Mouse (Mus musculus) MEL (cell line): Measurements from ENCODE around the gene Rlim. TPM values are rescaled to one million over a fixed set of nuclear protein-coding genes. Genes with fewer than 3 reads are reported as not detected.
A peak's percentile ranks its signal among the peaks of the same experiment; 100 is the strongest.

Experiments used
- DNase-seq: peaks from one replicate; pipeline ENCODE4 v3.0.0; 2011; ENCODE audit warnings: low read depth, low spot score
- H3K27ac ChIP-seq: 2 replicates; pipeline ENCODE4 v1.5.1; 2012; ENCODE audit warnings: low read depth, mild to moderate bottlenecking, control low read depth, low read length, moderate library complexity; ENCODE audit not compliant: control insufficient read depth
- H3K27me3 ChIP-seq, 2 experiments: fragments of 150-350 bp in 1 of 2; sonication (generic) in 1 of 2; 2 replicates each; pipeline ENCODE4 v1.6.1; 2012; ENCODE audit warnings: low read length in 2 of 2, mild to moderate bottlenecking in 2 of 2, improper control_type of control experiment in 1 of 2, moderate library complexity in 1 of 2; ENCODE audit not compliant: insufficient read depth in 2 of 2, control insufficient read depth in 1 of 2
- H3K36me3 ChIP-seq, 2 experiments: 2 replicates each; pipeline ENCODE4 v1.6.1; 2012 to 2014; ENCODE audit warnings: low read length in 2 of 2, improper control_type of control experiment in 1 of 2, inconsistent platforms in 1 of 2, mild to moderate bottlenecking in 1 of 2; ENCODE audit not compliant: insufficient read depth in 2 of 2, control insufficient read depth in 1 of 2
- H3K4me1 ChIP-seq, 2 experiments: fragments of 150-350 bp in 1 of 2; sonication (generic) in 1 of 2; 2 replicates each; pipeline ENCODE4 v1.6.1; 2012; ENCODE audit warnings: low read length in 2 of 2, improper control_type of control experiment in 1 of 2, mild to moderate bottlenecking in 1 of 2; ENCODE audit not compliant: insufficient read depth in 2 of 2, control insufficient read depth in 1 of 2
- H3K4me3 ChIP-seq, 2 experiments: fragments of 150-350 bp in 1 of 2; sonication (generic) in 1 of 2; 2 replicates each; pipeline ENCODE4 v1.5.1; 2012; ENCODE audit warnings: low read depth in 2 of 2, low read length in 2 of 2, mild to moderate bottlenecking in 2 of 2, moderate library complexity in 2 of 2, control low read depth in 1 of 2, improper control_type of control experiment in 1 of 2; ENCODE audit not compliant: control insufficient read depth in 1 of 2, insufficient read depth in 1 of 2
- H3K79me2 ChIP-seq: 2 replicates; pipeline ENCODE4 v1.6.1; 2012; ENCODE audit warnings: mild to moderate bottlenecking, low read length, moderate library complexity; ENCODE audit not compliant: control insufficient read depth, poor library complexity, insufficient read depth
- H3K9ac ChIP-seq: 2 replicates; pipeline ENCODE4 v1.6.1; 2012; ENCODE audit warnings: low read depth, mild to moderate bottlenecking, control low read depth, low read length, moderate library complexity; ENCODE audit not compliant: control insufficient read depth, poor library complexity, severe bottlenecking
- H3K9me3 ChIP-seq: fragments of 150-350 bp; sonication (generic); replicated peaks from 2 replicates; pipeline ENCODE4 v1.6.1; 2012; ENCODE audit warnings: mild to moderate bottlenecking, low read length, improper control_type of control experiment, moderate library complexity; ENCODE audit not compliant: insufficient read depth
- CHD2 ChIP-seq: IDR thresholded peaks from 2 replicates; pipeline ENCODE4 v1.6.1; 2011; ENCODE audit warnings: low read length, improper control_type of control experiment
- CTCF ChIP-seq, 3 experiments: IDR thresholded peaks in 2 of 3; conservative IDR thresholded peaks in 1 of 3; 2 replicates each; pipeline ENCODE4 v1.5.1; 2011 to 2012; ENCODE audit warnings: low read length in 3 of 3, low read depth in 2 of 3, mild to moderate bottlenecking in 2 of 3, improper control_type of control experiment in 1 of 3, inconsistent platforms in 1 of 3, mixed read lengths in 1 of 3, moderate library complexity in 1 of 3; ENCODE audit not compliant: control insufficient read depth in 1 of 3, insufficient read depth in 1 of 3, poor library complexity in 1 of 3, severe bottlenecking in 1 of 3
- E2F4 ChIP-seq: IDR thresholded peaks from 2 replicates; pipeline ENCODE4 v1.6.1; 2011; ENCODE audit warnings: low read depth, low read length, improper control_type of control experiment, borderline replicate concordance
- GATA1 ChIP-seq: IDR thresholded peaks from 2 replicates; pipeline ENCODE4 v1.6.1; 2011; ENCODE audit warnings: low read depth, low read length, improper control_type of control experiment
- MAFK ChIP-seq: IDR thresholded peaks from 2 replicates; pipeline ENCODE4 v1.6.1; 2011; ENCODE audit warnings: low read depth, mild to moderate bottlenecking, low read length, improper control_type of control experiment, borderline replicate concordance
- MAX ChIP-seq: IDR thresholded peaks from 2 replicates; pipeline ENCODE4 v1.6.1; 2011; ENCODE audit warnings: low read length, improper control_type of control experiment
- MEF2A ChIP-seq: IDR thresholded peaks from 2 replicates; pipeline ENCODE4 v1.6.1; 2014; ENCODE audit warnings: low read depth, mild to moderate bottlenecking, inconsistent platforms, low read length, improper control_type of control experiment; ENCODE audit not compliant: poor library complexity, insufficient replicate concordance, severe bottlenecking; ENCODE audit errors: extremely low read depth
- POLR2AphosphoS2 ChIP-seq: IDR thresholded peaks from 2 replicates; pipeline ENCODE4 v1.6.1; 2011; ENCODE audit warnings: low read length, improper control_type of control experiment
- RAD21 ChIP-seq: IDR thresholded peaks from 2 replicates; pipeline ENCODE4 v1.6.1; 2011; ENCODE audit warnings: mild to moderate bottlenecking, low read depth, low read length, improper control_type of control experiment
- RCOR1 ChIP-seq: IDR thresholded peaks from 2 replicates; pipeline ENCODE4 v1.6.1; 2012; ENCODE audit warnings: low read depth, mild to moderate bottlenecking, inconsistent platforms, low read length, improper control_type of control experiment
- SMC3 ChIP-seq: IDR thresholded peaks from 2 replicates; pipeline ENCODE4 v1.6.1; 2011; ENCODE audit warnings: low read depth, low read length, improper control_type of control experiment
- TBP ChIP-seq: IDR thresholded peaks from 2 replicates; pipeline ENCODE4 v1.8.0; 2011; ENCODE audit warnings: low read depth, low read length, improper control_type of control experiment
- TCF12 ChIP-seq: IDR thresholded peaks from 2 replicates; pipeline ENCODE4 v1.6.1; 2014; ENCODE audit warnings: low read depth, mild to moderate bottlenecking, inconsistent platforms, low read length, improper control_type of control experiment, moderate library complexity
- USF2 ChIP-seq, 2 experiments: IDR thresholded peaks; 2 replicates each; pipeline ENCODE4 v1.6.1; 2011 to 2012; ENCODE audit warnings: improper control_type of control experiment in 2 of 2, low read length in 2 of 2, borderline replicate concordance in 1 of 2, inconsistent platforms in 1 of 2, low read depth in 1 of 2, mild to moderate bottlenecking in 1 of 2; ENCODE audit not compliant: insufficient read depth in 1 of 2
- ZC3H11A ChIP-seq: IDR thresholded peaks from 2 replicates; pipeline ENCODE4 v1.6.1; 2012; ENCODE audit warnings: low read depth, mild to moderate bottlenecking, inconsistent platforms, low read length, improper control_type of control experiment
- polyA plus RNA-seq, 2 experiments: library from polyadenylated mRNA; stranded (reverse) in 1 of 2; unstranded in 1 of 2; fragments of >175 nt in 1 of 2; fragments of >200 nt in 1 of 2; gene quantifications; 2 replicates each; pipeline versions ENCODE4 v1.2.1 to v1.2.4; 2012; ENCODE audit warnings: low replicate concordance in 2 of 2, low read depth in 1 of 2; ENCODE audit not compliant: insufficient read length in 2 of 2, insufficient read depth in 1 of 2, missing spikeins in 1 of 2
- total RNA-seq: library from RNA; depleted of rRNA; stranded (reverse); fragments of 300-350 nt; gene quantifications from 2 replicates; pipeline ENCODE4 v1.2.3, GENCODE M21; 2012; rRNA removed

Rlim gene
- total and polyA plus RNA-seq, 3 experiments, result 20.8 to 84.2 (median 30.0) TPM

- H3K27ac ChIP-seq, result no peak overlapping the region
- no peaks in the 10 kb centered on the region for H3K9me3 ChIP-seq
- H3K9ac ChIP-seq, result no peak overlapping the region
- TF ChIP-seq TBP (no peak), GATA1 (no peak), MAX (no peak), TCF12 (no peak), MEF2A (no peak), CTCF (IDR thresholded peaks at IDR 0.05 in 2 of 3, conservative IDR thresholded peaks at IDR 0.05 in 1 of 3; ENCODE audit: control insufficient read depth in 1 of 3, insufficient read depth in 1 of 3, low read depth in 2 of 3, low read length in 3 of 3, poor library complexity in 1 of 3, severe bottlenecking in 1 of 3) (peak in 1 of 3 experiments; percentile 14; a peak in 1 of 6 replicates), E2F4 (no peak), SMC3 (peak; percentile 16; the same call in 1 of the 2 replicates), RCOR1 (no peak), POLR2AphosphoS2 (no peak), MAFK (no peak), RAD21 (peak; percentile 4), USF2 (IDR thresholded peaks at IDR 0.05; ENCODE audit: borderline replicate concordance in 1 of 2, insufficient read depth in 1 of 2, low read depth in 1 of 2, low read length in 2 of 2) (no peak)
- H3K36me3 ChIP-seq, result no peaks in the 10 kb centered on the region
- H3K4me1 ChIP-seq, result no peaks in the 10 kb centered on the region
- no peaks in the 10 kb centered on the region; a peak in 1 of 4 replicates for H3K27me3 ChIP-seq
- no peak for DNase-seq
- no peak overlapping the region for H3K4me3 ChIP-seq
- no peaks in the 10 kb centered on the region for H3K79me2 ChIP-seq
Observed at GRCm38 (mm10) chrX:103918954-103919353, 62.1 kb downstream of the Rlim start.

- DNase-seq, result peak; percentile 45
- Histone ChIP-seq H3K4me3 (no peak overlapping the region), H3K4me1 (no peaks in the 10 kb centered on the region), H3K27ac (no peak overlapping the region)
- TF ChIP-seq ZC3H11A, result peak; percentile 49
- TF ChIP-seq CHD2, result no peak
- TF ChIP-seq RAD21, result peak; percentile 56
- TF ChIP-seq SMC3, result peak; percentile 75
- peak; percentile 58 to 70 (median 69) for TF ChIP-seq CTCF (IDR thresholded peaks at IDR 0.05 in 2 of 3, conservative IDR thresholded peaks at IDR 0.05 in 1 of 3; ENCODE audit: control insufficient read depth in 1 of 3, insufficient read depth in 1 of 3, low read depth in 2 of 3, low read length in 3 of 3, poor library complexity in 1 of 3, severe bottlenecking in 1 of 3)
- TF ChIP-seq, all 39 proteins: peak for 4
- no peaks in the 10 kb centered on the region for H3K79me2 ChIP-seq
- H3K36me3 ChIP-seq, result no peaks in the 10 kb centered on the region
- no peaks in the 10 kb centered on the region for H3K27me3 ChIP-seq
- no peak overlapping the region for H3K9ac ChIP-seq
- H3K9me3 ChIP-seq, result no peaks in the 10 kb centered on the region
Observed at GRCm38 (mm10) chrX:103914790-103915189, 66.3 kb downstream of the Rlim start.

Other genes starting within 250 kb of the Rlim start
- gene Slc16a2, start 159.3 kb downstream of the Rlim start, total RNA-seq, result not detected in 2 replicates
- gene Slc16a2, start 159.3 kb downstream of the Rlim start, polyA plus RNA-seq, result not detected
- gene Nexmif, start 219.9 kb upstream of the Rlim start, total RNA-seq, result not detected in 2 replicates
- not detected for gene Nexmif, start 219.9 kb upstream of the Rlim start, polyA plus RNA-seq